Mouse (Mus musculus) CH12.LX (cell line): ENCODE data around the gene Ttc4. TPM values are rescaled to one million over a fixed set of nuclear protein-coding genes. Genes with fewer than 3 reads are reported as not detected.

Source experiments
- DNase-seq: peaks from one replicate; pipeline ENCODE4 v3.0.0-alpha.2; 2013; ENCODE audit errors: extremely low read depth
- H3K27ac ChIP-seq: 2 replicates; pipeline ENCODE4 v1.5.1; 2012; ENCODE audit warnings: low read depth, mild to moderate bottlenecking, control low read depth, moderate library complexity; ENCODE audit not compliant: insufficient read depth
- H3K27me3 ChIP-seq: replicated peaks from 2 replicates; pipeline ENCODE3; 2012; ENCODE audit warnings: inconsistent platforms
- H3K36me3 ChIP-seq, 2 experiments: replicated peaks in 1 of 2; 2 replicates each; pipeline versions ENCODE3 to v1.6.1; 2012; ENCODE audit warnings: inconsistent platforms in 1 of 2, low read length in 1 of 2, mild to moderate bottlenecking in 1 of 2, mixed read lengths in 1 of 2, moderate library complexity in 1 of 2; ENCODE audit not compliant: control insufficient read depth in 1 of 2, insufficient read depth in 1 of 2
- H3K4me1 ChIP-seq, 2 experiments: 2 replicates each; pipeline ENCODE4 v1.6.1; 2012; ENCODE audit warnings: inconsistent platforms in 1 of 2, moderate library complexity in 1 of 2; ENCODE audit not compliant: insufficient read depth in 2 of 2, control insufficient read depth in 1 of 2
- H3K4me2 ChIP-seq: 2 replicates; pipeline ENCODE4 v1.6.1; 2012; ENCODE audit warnings: low read depth, mild to moderate bottlenecking, control low read depth; ENCODE audit not compliant: poor library complexity, insufficient read depth, severe bottlenecking
- H3K4me3 ChIP-seq, 3 experiments: fragments of 150-350 bp in 1 of 3; sonication (generic) in 1 of 3; replicated peaks in 1 of 3; 2 replicates each; pipeline versions ENCODE3 to v1.5.1; 2011 to 2012; ENCODE audit warnings: low read depth in 2 of 3, low read length in 2 of 3, mild to moderate bottlenecking in 2 of 3, moderate library complexity in 2 of 3, control low read depth in 1 of 3, improper control_type of control experiment in 1 of 3, inconsistent platforms in 1 of 3, mixed read lengths in 1 of 3; ENCODE audit not compliant: poor library complexity in 1 of 3
- H3K79me2 ChIP-seq: replicated peaks from 2 replicates; pipeline ENCODE4 v1.6.1; 2012; ENCODE audit warnings: mild to moderate bottlenecking, moderate library complexity; ENCODE audit not compliant: control insufficient read depth, poor library complexity, insufficient read depth, severe bottlenecking; ENCODE audit errors: extremely low read depth
- H3K9ac ChIP-seq: 2 replicates; pipeline ENCODE4 v1.6.1; 2012; ENCODE audit warnings: low read depth, mild to moderate bottlenecking, control low read depth, moderate library complexity; ENCODE audit not compliant: insufficient read depth
- H3K9me3 ChIP-seq: replicated peaks from 2 replicates; pipeline ENCODE3; 2012; ENCODE audit warnings: low read length, inconsistent platforms, mixed read lengths
- BHLHE40 ChIP-seq: IDR thresholded peaks from 2 replicates; pipeline ENCODE4 v1.6.1; 2011; ENCODE audit warnings: mild to moderate bottlenecking, low read depth, low read length, improper control_type of control experiment
- CHD2 ChIP-seq: IDR thresholded peaks from 2 replicates; pipeline ENCODE4 v1.6.1; 2011; ENCODE audit warnings: low read length, improper control_type of control experiment
- E2F4 ChIP-seq: IDR thresholded peaks from 2 replicates; pipeline ENCODE4 v1.6.1; 2011; ENCODE audit warnings: low read depth, low read length, improper control_type of control experiment; ENCODE audit not compliant: insufficient replicate concordance
- ETS1 ChIP-seq: conservative IDR thresholded peaks from 2 replicates; pipeline ENCODE4 v1.6.1; 2012; ENCODE audit warnings: low read depth, mild to moderate bottlenecking, inconsistent platforms, low read length, improper control_type of control experiment, moderate library complexity
- GABPA ChIP-seq: IDR thresholded peaks from 2 replicates; pipeline ENCODE4 v1.6.1; 2012; ENCODE audit warnings: low read depth, low read length, improper control_type of control experiment, inconsistent platforms; ENCODE audit not compliant: insufficient replicate concordance
- HCFC1 ChIP-seq: IDR thresholded peaks from 2 replicates; pipeline ENCODE4 v1.6.1; 2012; ENCODE audit warnings: low read depth, mild to moderate bottlenecking, inconsistent platforms, low read length, improper control_type of control experiment
- IRF4 ChIP-seq: IDR thresholded peaks from 2 replicates; pipeline ENCODE4 v1.6.1; 2014; ENCODE audit warnings: low read depth, mild to moderate bottlenecking, inconsistent platforms, low read length, improper control_type of control experiment
- JUN ChIP-seq: IDR thresholded peaks from 2 replicates; pipeline ENCODE4 v1.6.1; 2011; ENCODE audit warnings: low read depth, mild to moderate bottlenecking, low read length, improper control_type of control experiment, moderate library complexity; ENCODE audit not compliant: insufficient read depth
- JUND ChIP-seq: conservative IDR thresholded peaks from 2 replicates; pipeline ENCODE4 v1.6.1; 2011; ENCODE audit warnings: low read depth, low read length, improper control_type of control experiment
- KAT2A ChIP-seq: IDR thresholded peaks from 2 replicates; pipeline ENCODE4 v1.6.1; 2012; ENCODE audit warnings: low read length, improper control_type of control experiment, inconsistent platforms; ENCODE audit not compliant: insufficient replicate concordance
- MAX ChIP-seq: IDR thresholded peaks from 2 replicates; pipeline ENCODE4 v1.6.1; 2011; ENCODE audit warnings: low read length, improper control_type of control experiment
- MAZ ChIP-seq: IDR thresholded peaks from 2 replicates; pipeline ENCODE4 v1.6.1; 2012; ENCODE audit warnings: low read depth, mild to moderate bottlenecking, inconsistent platforms, low read length, improper control_type of control experiment, moderate library complexity
- MEF2A ChIP-seq: IDR thresholded peaks from 2 replicates; pipeline ENCODE4 v1.6.1; 2014; ENCODE audit warnings: low read depth, mild to moderate bottlenecking, inconsistent platforms, low read length, improper control_type of control experiment, borderline replicate concordance
- MXI1 ChIP-seq: IDR thresholded peaks from 2 replicates; pipeline ENCODE4 v1.6.1; 2011; ENCODE audit warnings: mild to moderate bottlenecking, low read depth, low read length, improper control_type of control experiment
- MYC ChIP-seq: IDR thresholded peaks from 2 replicates; pipeline ENCODE4 v1.6.1; 2011; ENCODE audit warnings: low read depth, mild to moderate bottlenecking, improper control_type of control experiment, low read length
- NELFE ChIP-seq: IDR thresholded peaks from 2 replicates; pipeline ENCODE4 v1.6.1; 2011; ENCODE audit warnings: low read depth, low read length, improper control_type of control experiment
- NRF1 ChIP-seq: IDR thresholded peaks from 2 replicates; pipeline ENCODE4 v1.6.1; 2014; ENCODE audit warnings: low read depth, mild to moderate bottlenecking, inconsistent platforms, low read length, improper control_type of control experiment, moderate library complexity
- PAX5 ChIP-seq: IDR thresholded peaks from 2 replicates; pipeline ENCODE4 v1.6.1; 2012; ENCODE audit warnings: low read length, inconsistent platforms, mixed read lengths
- POLR2A ChIP-seq: IDR thresholded peaks from 2 replicates; pipeline ENCODE4 v1.6.1; 2011; ENCODE audit warnings: low read depth, mild to moderate bottlenecking, improper control_type of control experiment, low read length
- POLR2AphosphoS2 ChIP-seq: IDR thresholded peaks from 2 replicates; pipeline ENCODE4 v1.6.1; 2011; ENCODE audit warnings: low read depth, low read length, improper control_type of control experiment
- RAD21 ChIP-seq: IDR thresholded peaks from 2 replicates; pipeline ENCODE4 v1.6.1; 2011; ENCODE audit warnings: low read depth, mild to moderate bottlenecking, low read length, improper control_type of control experiment, moderate library complexity
- RCOR1 ChIP-seq: conservative IDR thresholded peaks from 2 replicates; pipeline ENCODE4 v1.6.1; 2012; ENCODE audit warnings: low read depth, mild to moderate bottlenecking, inconsistent platforms, low read length, improper control_type of control experiment
- SIN3A ChIP-seq: IDR thresholded peaks from 2 replicates; pipeline ENCODE4 v1.6.1; 2012; ENCODE audit warnings: low read length, improper control_type of control experiment, inconsistent platforms
- SMC3 ChIP-seq: IDR thresholded peaks from 2 replicates; pipeline ENCODE4 v1.6.1; 2011; ENCODE audit warnings: low read depth, low read length, improper control_type of control experiment
- TBP ChIP-seq: conservative IDR thresholded peaks from 2 replicates; pipeline ENCODE4 v1.6.1; 2011; ENCODE audit warnings: low read depth, low read length, improper control_type of control experiment
- TCF12 ChIP-seq: IDR thresholded peaks from 2 replicates; pipeline ENCODE4 v1.6.1; 2014; ENCODE audit warnings: low read depth, mild to moderate bottlenecking, inconsistent platforms, low read length, improper control_type of control experiment
- UBTF ChIP-seq: IDR thresholded peaks from 2 replicates; pipeline ENCODE4 v1.6.1; 2012; ENCODE audit warnings: low read depth, mild to moderate bottlenecking, inconsistent platforms, low read length, improper control_type of control experiment, moderate library complexity
- USF1 ChIP-seq: IDR thresholded peaks from 2 replicates; pipeline ENCODE4 v1.6.1; 2014; ENCODE audit warnings: low read depth, mild to moderate bottlenecking, inconsistent platforms, low read length, improper control_type of control experiment
- USF2 ChIP-seq: conservative IDR thresholded peaks from 2 replicates; pipeline ENCODE4 v1.6.1; 2011; ENCODE audit warnings: low read depth, low read length, improper control_type of control experiment
- ZC3H11A ChIP-seq: IDR thresholded peaks from 2 replicates; pipeline ENCODE4 v1.6.1; 2012; ENCODE audit warnings: low read depth, mild to moderate bottlenecking, inconsistent platforms, low read length, improper control_type of control experiment
- ZKSCAN1 ChIP-seq: IDR thresholded peaks from 2 replicates; pipeline ENCODE4 v1.6.1; 2012; ENCODE audit warnings: low read depth, inconsistent platforms, low read length, improper control_type of control experiment, borderline replicate concordance
- ZMIZ1 ChIP-seq: IDR thresholded peaks from 2 replicates; pipeline ENCODE4 v1.6.1; 2012; ENCODE audit warnings: low read depth, mild to moderate bottlenecking, inconsistent platforms, low read length, improper control_type of control experiment
- ZNF384 ChIP-seq: IDR thresholded peaks from 2 replicates; pipeline ENCODE4 v1.6.1; 2012; ENCODE audit warnings: low read depth, low read length, improper control_type of control experiment, inconsistent platforms
- dilution Hi-C: fragments of 300-500 bp; cut with MboI; formaldehyde crosslinking; loops from 2 replicates; pipeline ENCODE4 v1.14.3; 2020; ENCODE audit warnings: low sequenced_read_pairs; ENCODE audit not compliant: extremely low pct_unique_long_range_greater_than_20kb, extremely low pct_ligation_motif_present
- in situ Hi-C: fragments of 300-500 bp; cut with MboI; formaldehyde crosslinking; loops from 3 replicates; pipeline ENCODE4 v1.14.3; 2019; ENCODE audit warnings: low sequenced_read_pairs, low pct_ligation_motif_present, low pct_unique_long_range_greater_than_20kb, mixed read lengths
- polyA plus RNA-seq: library from polyadenylated mRNA; unstranded; fragments of >175 nt; gene quantifications from 2 replicates; pipeline ENCODE4 v1.2.1, GENCODE M21; 2012; ENCODE audit warnings: low read depth; ENCODE audit not compliant: insufficient read length
- total RNA-seq, 2 experiments: library from RNA; depleted of rRNA; stranded (reverse); fragments of 300-350 nt in 1 of 2; fragments of >200 nt in 1 of 2; gene quantifications; 2 replicates each; pipeline ENCODE4 v1.2.3; 2012 to 2014

Gene Ttc4
- total and polyA plus RNA-seq, 3 experiments = 47.8 to 61.8 (median 50.2) TPM

DNA sequence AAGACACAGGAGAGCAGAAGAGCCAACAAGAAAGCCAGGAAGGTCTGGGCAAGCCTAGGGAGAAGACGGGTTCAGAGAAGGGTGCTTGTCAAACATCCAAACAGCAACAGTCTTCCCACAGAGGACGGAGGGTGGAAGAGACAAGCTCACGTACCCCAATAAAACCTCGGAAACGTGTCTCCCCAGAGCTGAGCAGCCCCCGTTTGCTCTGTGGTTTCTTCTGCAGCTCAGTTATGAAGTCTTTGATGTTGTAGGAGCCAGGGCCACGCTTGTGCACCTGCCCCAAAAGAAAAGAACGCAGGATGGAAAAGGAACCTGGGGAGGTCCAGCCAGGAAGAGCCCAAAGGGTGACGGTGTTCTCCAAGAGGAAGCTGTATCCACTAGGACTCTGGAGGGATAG lies 63.9 kb downstream of the Ttc4 start:
- in situ Hi-C loops = no loop called here
- H3K36me3 ChIP-seq = no peaks in the 10 kb centered on the region
- peaks cover 14 to 33% of the 10 kb centered on the region in 2 experiments; a peak in 3 of 4 replicates for H3K4me1 ChIP-seq

GRCm38 (mm10) chr4:106614180-106614797 lies 64.5 kb downstream of the Ttc4 start:
- Histone ChIP-seq H3K4me1 (peaks cover 14 to 33% of the 10 kb centered on the region in 2 experiments; a peak in 3 of 4 replicates), H3K9me3 (no peaks in the 10 kb centered on the region), H3K36me3 (no peaks in the 10 kb centered on the region), H3K4me2 (peak overlapping the region; percentile 41; the same call in 1 of the 2 replicates), H3K27ac (no peak overlapping the region), H3K4me3 (no peak overlapping the region), H3K27me3 (no peaks in the 10 kb centered on the region), H3K79me2 (no peaks in the 10 kb centered on the region), H3K9ac (0 out of 2 replicates have a peak overlapping the region, but pooled peaks have one; percentile 16)
- in situ Hi-C loops = no loop called here
- dilution Hi-C loops = no loop called here
- DNase-seq = peak; percentile 85
- TF ChIP-seq KAT2A = no peak
- no peak for TF ChIP-seq E2F4
- no peak for TF ChIP-seq BHLHE40
- TF ChIP-seq USF1 = no peak
- no peak for TF ChIP-seq GABPA
- no peak for TF ChIP-seq MYC
- TF ChIP-seq TBP = 0 out of 2 replicates have a peak, but pooled peaks have one; percentile 20
- TF ChIP-seq MAZ = 0 out of 2 replicates have a peak, but pooled peaks have one; percentile 39
- TF ChIP-seq CHD2 = no peak
- no peak for TF ChIP-seq TCF12
- TF ChIP-seq RCOR1 = no peak
- TF ChIP-seq ZC3H11A = peak; percentile 49
- TF ChIP-seq PAX5 = no peak
- no peak for TF ChIP-seq POLR2A
- TF ChIP-seq ZNF384 = no peak
- no peak for TF ChIP-seq MAX
- TF ChIP-seq USF2 = no peak
- TF ChIP-seq POLR2AphosphoS2 = no peak
- no peak for TF ChIP-seq MXI1
- no peak; the same call in none of the 2 replicates for TF ChIP-seq RAD21
- TF ChIP-seq NELFE = peak; percentile 57; the same call in 1 of the 2 replicates
- no peak for TF ChIP-seq JUND
- TF ChIP-seq JUN = no peak
- TF ChIP-seq UBTF = no peak
- TF ChIP-seq ETS1 = no peak
- no peak for TF ChIP-seq SIN3A
- TF ChIP-seq SMC3 = peak; percentile 84

More for the DNA sequence above, 63.9 kb downstream of the Ttc4 start:
- dilution Hi-C loops = no loop called here
- H3K9ac ChIP-seq = no peak overlapping the region
- no peak overlapping the region for H3K4me2 ChIP-seq
- no peak for DNase-seq
- H3K27ac ChIP-seq = no peak overlapping the region
- H3K9me3 ChIP-seq = no peaks in the 10 kb centered on the region
- no peaks in the 10 kb centered on the region for H3K79me2 ChIP-seq
- TF ChIP-seq MAZ = no peak
- TF ChIP-seq E2F4 = no peak
- no peak for TF ChIP-seq TBP
- no peak for TF ChIP-seq ZMIZ1
- no peak for TF ChIP-seq NRF1
- no peak for TF ChIP-seq IRF4
- TF ChIP-seq POLR2A = no peak
- no peak for TF ChIP-seq HCFC1
- no peak for TF ChIP-seq MAX
- TF ChIP-seq ZKSCAN1 = no peak
- no peak for TF ChIP-seq UBTF
- TF ChIP-seq SIN3A = no peak
- TF ChIP-seq MEF2A = no peak
- no peak for TF ChIP-seq NELFE
- TF ChIP-seq CHD2 = no peak
- TF ChIP-seq MYC = no peak
- peaks cover 1% of the 10 kb centered on the region for H3K27me3 ChIP-seq
- H3K4me3 ChIP-seq = no peak overlapping the region
